Mouse (Mus musculus): ENCODE measurements around the gene Cntd1. TPM values are rescaled to one million over a fixed set of nuclear protein-coding genes. Genes with fewer than 3 reads are reported as not detected.

The Cntd1 gene
- polyA plus RNA-seq, 1 experiment from 2014 or later = 0.26 TPM

- Histone ChIP-seq H3K9me3 (ENCODE audit: control insufficient read depth) (no peaks in the 10 kb centered on the region), H3K4me3 (ENCODE audit: low read depth, low read length) (peak overlapping the region; percentile 91), H3K4me2 (replicated peaks; ENCODE audit: low read depth) (peak overlapping the region; percentile 92), H3K9ac (ENCODE audit: low read depth, low read length) (peak overlapping the region; percentile 86), H3K4me1 (replicated peaks; ENCODE audit: control insufficient read depth, insufficient read depth, low read length) (0 out of 2 replicates have a peak, but pooled peaks cover 4% of the 10 kb centered on the region), H3K27ac (ENCODE audit: low read depth, low read length) (peak overlapping the region; percentile 82; the same call in 1 of the 2 replicates), H3K36me3 (ENCODE audit: control insufficient read depth, insufficient read depth) (no peaks in the 10 kb centered on the region), H3K27me3 (replicated peaks; ENCODE audit: control insufficient read depth, insufficient read depth, low read length) (no peaks in the 10 kb centered on the region)
- WGBS = 4% methylated on average over 7 of the region's 7 CpGs
- no peak for TF ChIP-seq CTCF (IDR thresholded peaks at IDR 0.05; ENCODE audit: low read depth)
- ATAC-seq = no peak
These were observed 25.9 kb upstream of the Cntd1 start for GRCm38 (mm10) chr11:101252941-101253340.

DNA sequence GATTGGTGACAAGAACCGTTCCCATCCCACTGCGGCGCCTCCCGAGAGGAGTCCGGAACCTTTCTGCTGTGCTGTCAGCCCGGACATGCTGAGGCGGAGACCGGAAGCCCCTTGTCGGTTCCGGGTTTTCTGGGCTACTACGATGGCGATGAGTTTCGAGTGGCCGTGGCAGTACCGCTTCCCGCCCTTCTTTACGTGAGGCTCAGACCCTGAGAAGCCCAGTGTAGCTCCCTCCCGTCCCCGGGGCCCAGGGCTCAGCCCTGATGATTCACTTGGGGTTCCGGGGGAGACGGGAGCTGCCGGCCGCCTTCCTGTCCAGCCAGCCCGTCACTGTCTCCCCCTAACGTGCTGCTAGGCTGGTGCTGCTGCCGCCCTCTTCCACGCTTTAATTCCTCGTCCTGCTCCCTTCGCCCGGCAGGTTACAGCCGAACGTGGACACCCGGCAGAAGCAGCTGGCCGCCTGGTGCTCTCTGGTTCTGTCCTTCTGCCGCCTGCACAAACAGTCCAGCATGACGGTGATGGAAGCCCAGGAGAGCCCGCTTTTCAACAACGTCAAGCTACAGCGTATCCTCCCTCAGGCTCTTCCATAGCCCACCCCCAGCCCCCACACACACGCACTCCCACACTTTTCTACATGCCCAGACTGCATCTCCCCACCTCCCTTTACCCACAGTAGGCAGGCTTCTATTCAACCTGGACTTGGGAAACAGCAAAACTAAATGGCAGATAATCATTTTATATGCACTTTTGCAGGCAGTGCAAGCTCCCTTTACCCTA is 25.0 kb upstream of the Cntd1 start, which contains the start of gene Vps25:
Gene Vps25, plus strand, starts transcription at position 95 of the 777 bp plus-strand sequence.
- Histone ChIP-seq H3K9ac (ENCODE audit: low read depth, low read length) (peak within 1 kb of the TSS; percentile 86), H3K4me2 (replicated peaks; ENCODE audit: low read depth) (peak within 1 kb of the TSS; percentile 92), H3K4me3 (ENCODE audit: low read depth, low read length) (peak within 1 kb of the TSS; percentile 91), H3K9me3 (ENCODE audit: control insufficient read depth) (no peaks in the 10 kb centered on the region), H3K27ac (ENCODE audit: low read depth, low read length) (peak within 1 kb of the TSS; percentile 82), H3K4me1 (replicated peaks; ENCODE audit: control insufficient read depth, insufficient read depth, low read length) (0 out of 2 replicates have a peak, but pooled peaks cover 4% of the 10 kb centered on the region), H3K27me3 (replicated peaks; ENCODE audit: control insufficient read depth, insufficient read depth, low read length) (no peaks in the 10 kb centered on the region), H3K36me3 (ENCODE audit: control insufficient read depth, insufficient read depth) (no peaks in the 10 kb centered on the region)
- under 1% methylated on average over 39 of the region's 40 CpGs for WGBS
- ATAC-seq = peak; percentile 75
- TF ChIP-seq CTCF (IDR thresholded peaks at IDR 0.05; ENCODE audit: low read depth) = peak; percentile 51

DNA sequence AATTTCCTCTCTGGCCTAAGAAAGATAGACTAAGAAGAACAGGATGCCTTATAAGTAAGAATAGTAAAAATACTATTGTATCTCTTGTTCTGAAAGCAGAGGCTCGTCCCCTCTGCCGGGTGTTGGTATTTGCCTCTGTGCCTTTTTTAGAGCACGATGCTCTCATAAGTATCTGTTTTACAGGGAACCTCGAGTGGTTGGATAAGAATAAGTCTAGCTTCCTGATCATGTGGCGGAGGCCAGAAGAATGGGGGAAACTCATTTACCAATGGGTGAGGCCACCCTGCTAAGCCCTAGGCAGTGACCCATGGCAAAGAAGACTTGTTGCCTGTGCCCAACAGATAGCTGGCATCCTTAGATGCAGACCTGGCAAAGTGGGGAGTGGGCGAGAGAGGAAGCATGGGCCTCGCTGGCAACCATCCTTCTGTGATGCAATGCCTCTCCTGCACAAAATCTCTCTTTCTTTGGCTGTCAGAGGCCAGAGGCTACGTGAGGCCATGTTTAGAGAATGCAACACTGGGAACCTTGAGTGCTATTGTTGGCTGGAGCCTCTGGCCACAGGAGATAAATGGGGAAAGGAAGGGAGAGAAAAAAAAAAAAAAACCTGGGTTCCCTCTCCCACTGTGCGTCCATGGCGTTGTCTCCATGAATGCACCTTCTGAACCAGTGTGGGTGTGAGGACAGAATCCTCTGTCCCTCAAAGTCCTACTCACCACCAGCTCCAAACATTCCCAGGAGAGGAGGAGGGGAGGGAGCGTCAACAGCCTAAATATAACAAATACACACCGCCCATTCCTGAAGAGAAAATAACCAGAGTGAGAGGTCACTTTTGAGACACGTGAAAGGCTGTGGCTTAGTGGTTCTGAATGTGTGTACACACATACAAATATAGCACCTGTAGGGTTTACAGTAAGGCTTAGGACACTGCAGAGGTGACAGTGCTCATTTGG is 22.7 kb upstream of the Cntd1 start:
- H3K27ac ChIP-seq (ENCODE audit: low read depth, low read length) = no peak overlapping the region
- no peak overlapping the region for H3K4me2 ChIP-seq (replicated peaks; ENCODE audit: low read depth)
- no peaks in the 10 kb centered on the region for H3K36me3 ChIP-seq (ENCODE audit: control insufficient read depth, insufficient read depth)
- WGBS = 88% methylated on average over 13 of the region's 13 CpGs
- H3K4me1 ChIP-seq (replicated peaks; ENCODE audit: control insufficient read depth, insufficient read depth, low read length) = 0 out of 2 replicates have a peak, but pooled peaks cover 7% of the 10 kb centered on the region
- no peaks in the 10 kb centered on the region for H3K9me3 ChIP-seq (ENCODE audit: control insufficient read depth)
- H3K9ac ChIP-seq (ENCODE audit: low read depth, low read length) = no peak overlapping the region
- no peak for ATAC-seq
- H3K4me3 ChIP-seq (ENCODE audit: low read depth, low read length) = no peak overlapping the region
- no peak for TF ChIP-seq CTCF (IDR thresholded peaks at IDR 0.05; ENCODE audit: low read depth)
- no peaks in the 10 kb centered on the region for H3K27me3 ChIP-seq (replicated peaks; ENCODE audit: control insufficient read depth, insufficient read depth, low read length)

GRCm38 (mm10) chr11:101259261-101259712 is 19.5 kb upstream of the Cntd1 start:
- no peak for TF ChIP-seq CTCF (IDR thresholded peaks at IDR 0.05; ENCODE audit: low read depth)
- no peaks in the 10 kb centered on the region for H3K36me3 ChIP-seq (ENCODE audit: control insufficient read depth, insufficient read depth)
- no peak overlapping the region for H3K4me3 ChIP-seq (ENCODE audit: low read depth, low read length)
- WGBS = 11% methylated on average over 6 of the region's 6 CpGs
- H3K9ac ChIP-seq (ENCODE audit: low read depth, low read length) = no peak overlapping the region
- peak; percentile 48 for ATAC-seq
- 0 out of 2 replicates have a peak, but pooled peaks cover 10% of the 10 kb centered on the region for H3K4me1 ChIP-seq (replicated peaks; ENCODE audit: control insufficient read depth, insufficient read depth, low read length)
- H3K4me2 ChIP-seq (replicated peaks; ENCODE audit: low read depth) = peak overlapping the region; percentile 99
- H3K27ac ChIP-seq (ENCODE audit: low read depth, low read length) = peak overlapping the region; percentile 21; the same call in 1 of the 2 replicates
- no peaks in the 10 kb centered on the region for H3K9me3 ChIP-seq (ENCODE audit: control insufficient read depth)
- H3K27me3 ChIP-seq (replicated peaks; ENCODE audit: control insufficient read depth, insufficient read depth, low read length) = no peaks in the 10 kb centered on the region; the same call in 1 of the 2 replicates

GRCm38 (mm10) chr11:101259948-101260825 is 18.6 kb upstream of the Cntd1 start, which contains the start of gene Wnk4:
Wnk4 (plus strand) TSS chr11:101260567.
- H3K4me3 ChIP-seq (ENCODE audit: low read depth, low read length) = peak within 1 kb of the TSS; percentile 57
- 0 out of 2 replicates have a peak, but pooled peaks cover 10% of the 10 kb centered on the region for H3K4me1 ChIP-seq (replicated peaks; ENCODE audit: control insufficient read depth, insufficient read depth, low read length)
- ATAC-seq = peak; percentile 65
- peak within 1 kb of the TSS; percentile 99 for H3K4me2 ChIP-seq (replicated peaks; ENCODE audit: low read depth)
- no peaks in the 10 kb centered on the region for H3K9me3 ChIP-seq (ENCODE audit: control insufficient read depth)
- TF ChIP-seq CTCF (IDR thresholded peaks at IDR 0.05; ENCODE audit: low read depth) = no peak
- H3K27me3 ChIP-seq (replicated peaks; ENCODE audit: control insufficient read depth, insufficient read depth, low read length) = no peaks in the 10 kb centered on the region; the same call in 1 of the 2 replicates
- no peaks in the 10 kb centered on the region for H3K36me3 ChIP-seq (ENCODE audit: control insufficient read depth, insufficient read depth)
- H3K9ac ChIP-seq (ENCODE audit: low read depth, low read length) = peak within 1 kb of the TSS; percentile 70
- H3K27ac ChIP-seq (ENCODE audit: low read depth, low read length) = peak within 1 kb of the TSS; percentile 57
- 1% methylated on average over 43 of the region's 43 CpGs for WGBS
